Mouse (Mus musculus) right cerebral cortex, postnatal 14 days (tissue): ENCODE data around the gene P3h4.
A peak's percentile ranks its signal among the peaks of the same experiment; 100 is the strongest.
"Not testable (repeated sequence)": the region's sequence is repeated elsewhere in the genome, so short reads cannot be mapped to it uniquely, and the experiment has no call there.

ENCODE experiments used
- DNase-seq: peaks from one replicate; pipeline ENCODE4 v3.0.0; 2022

P3h4 gene

DNA sequence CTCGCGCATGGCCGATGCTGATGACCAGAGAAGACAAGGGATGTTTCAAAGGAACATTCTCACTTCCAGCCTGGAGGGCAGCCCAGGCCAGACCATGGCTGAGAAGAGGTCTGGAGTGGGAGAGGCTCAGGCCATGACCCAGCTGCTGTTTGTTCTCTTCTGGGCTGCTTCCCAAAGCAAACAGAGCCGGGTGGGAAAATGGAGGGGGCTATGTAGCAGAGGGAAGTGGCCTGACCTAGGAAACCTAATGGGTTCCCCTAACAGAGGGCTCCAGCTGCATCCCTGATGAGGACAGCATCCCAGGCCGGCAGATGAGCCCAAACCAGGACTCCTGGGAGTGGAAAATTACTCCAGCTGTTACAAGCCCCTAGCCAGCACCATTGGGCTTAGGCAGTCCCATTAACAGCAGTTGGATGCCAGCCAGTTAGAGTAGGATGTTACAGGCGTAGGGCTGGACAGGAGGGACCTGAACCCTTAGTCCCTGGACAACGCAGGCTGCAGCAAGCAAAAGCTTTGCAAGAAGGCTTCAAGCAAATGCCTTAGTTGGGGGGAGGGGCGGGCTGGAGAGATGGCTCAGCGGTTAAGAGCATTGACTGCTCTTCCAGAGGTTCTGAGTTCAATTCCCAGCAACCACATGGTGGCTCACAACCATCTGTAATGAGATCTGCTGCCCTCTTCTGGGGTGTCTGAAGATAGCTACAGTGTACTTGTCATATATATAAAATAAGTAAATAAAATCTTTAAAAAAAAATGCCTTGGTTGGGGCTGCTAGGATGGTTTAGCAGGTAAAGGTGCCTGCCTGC, 23.4 kb downstream of the P3h4 start:
- DNase-seq = no peak

DNA sequence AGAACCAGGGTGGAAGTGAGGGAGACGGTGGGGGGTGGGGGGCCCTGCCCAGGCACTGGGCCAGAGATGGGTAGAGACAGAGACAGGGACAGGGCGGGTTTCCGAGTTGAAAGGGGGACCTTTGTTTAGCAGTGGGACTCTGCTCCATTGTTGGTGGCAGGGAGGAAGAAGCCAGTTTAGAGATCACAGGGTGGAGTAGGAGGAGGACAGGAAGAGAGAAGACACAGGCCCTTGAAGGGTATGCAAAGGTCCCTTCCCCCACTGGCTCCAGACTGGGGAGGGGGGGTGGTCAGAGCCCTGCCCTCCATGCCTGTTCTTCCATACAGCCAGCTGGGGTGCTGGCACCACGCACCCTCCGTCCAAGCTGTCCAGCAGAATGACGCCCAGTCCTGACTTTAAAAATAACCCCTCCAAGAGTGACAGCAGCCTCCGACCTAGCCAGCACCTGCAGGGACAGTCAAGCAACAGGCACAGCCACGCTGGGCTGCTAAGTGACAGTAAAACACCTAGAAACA, 24.6 kb downstream of the P3h4 start:
- no peak for DNase-seq

DNA sequence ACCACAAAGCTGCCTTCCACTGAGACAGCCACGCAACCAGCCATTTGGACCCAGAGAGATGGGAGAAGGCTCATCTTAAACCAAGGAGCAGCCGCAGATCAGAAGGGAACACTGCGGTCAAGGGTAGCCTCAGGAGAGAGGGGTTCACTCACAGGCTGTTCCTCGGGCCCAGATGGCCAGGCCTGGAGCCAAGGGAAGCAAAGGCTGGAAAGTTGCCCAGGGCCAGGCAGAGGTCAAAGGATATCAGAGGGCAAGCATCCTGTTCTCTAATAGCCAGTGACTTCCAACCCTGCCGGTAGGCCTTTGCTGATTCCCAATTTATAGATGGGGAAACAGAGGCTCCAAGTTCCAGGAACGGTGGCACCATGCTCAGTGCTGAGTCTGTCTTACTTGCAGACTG, 26.0 kb downstream of the P3h4 start:
- no peak for DNase-seq

DNA sequence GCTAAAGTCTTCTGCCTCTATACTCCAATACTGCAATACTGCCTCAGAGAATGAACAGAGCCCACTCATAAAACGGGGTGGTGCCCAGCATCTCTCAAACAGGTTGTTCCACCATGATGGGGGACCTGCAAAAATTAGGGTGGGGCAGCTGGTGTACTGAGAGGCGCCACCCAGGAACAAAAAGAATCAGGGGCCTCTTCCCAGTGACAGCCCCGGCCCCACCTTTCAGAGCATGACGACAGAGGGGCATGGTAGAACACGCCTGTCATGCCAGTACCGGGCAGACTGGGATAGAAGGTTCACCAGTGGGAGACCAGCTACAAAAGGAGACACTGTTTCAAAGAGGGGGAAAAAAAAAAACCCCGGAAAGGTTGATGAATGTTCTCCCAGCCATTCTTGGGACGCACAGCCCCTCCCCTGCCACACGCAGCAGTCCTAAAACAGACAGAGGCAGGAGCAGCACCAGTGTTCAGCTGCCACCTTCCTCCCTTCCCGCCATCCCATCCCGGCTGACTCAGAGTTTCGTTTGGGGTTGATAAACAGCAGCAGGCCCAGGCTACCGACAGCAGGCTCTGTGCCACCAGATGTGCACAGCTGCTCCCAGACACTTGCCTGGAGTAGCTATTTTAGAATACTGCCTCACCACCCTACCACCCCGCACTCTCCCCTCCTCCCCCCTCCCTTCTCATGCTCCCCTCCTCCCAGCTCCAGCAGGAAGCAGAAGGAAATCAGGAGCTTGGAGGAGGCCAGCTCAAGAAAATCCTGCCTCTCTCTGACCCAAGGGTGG, 26.9 kb downstream of the P3h4 start:
- DNase-seq = peak; percentile 39

DNA sequence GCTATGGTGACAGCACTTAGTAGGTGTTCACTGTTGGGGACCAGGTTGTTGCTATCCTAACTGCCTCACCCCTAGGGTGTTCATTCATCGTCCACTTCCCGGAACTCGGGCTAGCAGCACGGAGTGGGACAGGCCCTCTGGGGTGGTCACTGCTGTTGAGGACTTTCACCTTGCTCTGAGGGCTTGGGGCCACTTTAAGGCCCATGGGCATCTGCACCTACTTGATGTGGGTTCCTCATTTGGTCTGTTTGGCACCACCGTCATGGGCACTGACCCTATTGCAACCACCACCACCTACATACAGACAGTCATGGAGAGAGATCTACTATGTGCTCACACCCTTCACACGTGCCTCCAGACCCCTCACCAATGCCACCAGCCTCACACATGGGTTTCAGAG, 27.5 kb downstream of the P3h4 start:
- DNase-seq = no peak

DNA sequence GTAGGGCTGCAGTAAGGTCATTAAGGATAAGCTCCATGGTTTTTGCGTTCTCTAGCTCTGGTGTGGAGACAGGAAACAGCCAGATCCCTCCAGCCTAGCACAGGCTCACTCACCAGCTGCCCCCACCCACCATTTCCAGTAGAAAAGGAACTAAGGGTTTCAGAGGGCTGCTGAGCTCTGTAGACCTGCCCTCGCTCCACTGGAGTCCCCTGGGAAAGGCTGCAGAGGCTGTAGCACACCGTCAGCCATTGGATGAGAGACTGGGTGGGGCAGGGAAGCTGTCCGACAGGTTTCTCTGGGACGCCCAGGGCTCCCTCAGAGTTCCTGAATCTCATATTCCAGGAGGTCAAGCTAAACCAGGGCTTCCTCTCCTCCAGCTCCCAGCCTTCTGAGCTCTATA, 28.1 kb downstream of the P3h4 start:
- no peak for DNase-seq

DNA sequence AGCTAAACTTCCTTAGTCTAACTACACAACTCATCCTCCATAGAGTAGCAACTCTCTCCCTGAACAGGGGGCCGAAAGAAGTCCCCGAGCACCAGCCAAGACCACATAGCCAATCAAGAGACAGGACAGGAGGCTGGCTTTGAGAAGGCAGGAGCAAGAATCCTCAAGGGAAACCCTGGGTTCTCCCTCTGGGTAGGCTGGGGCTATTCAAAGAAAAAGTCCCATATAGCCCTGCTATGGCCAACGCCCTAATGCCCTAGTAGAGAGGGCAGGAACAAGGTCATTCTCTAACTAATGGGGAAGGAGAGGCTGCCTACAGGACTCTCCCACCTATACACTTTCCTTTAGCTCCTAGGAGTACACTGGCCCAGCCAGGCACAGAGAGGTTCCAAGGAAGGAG, 29.6 kb downstream of the P3h4 start:
- DNase-seq = no peak

DNA sequence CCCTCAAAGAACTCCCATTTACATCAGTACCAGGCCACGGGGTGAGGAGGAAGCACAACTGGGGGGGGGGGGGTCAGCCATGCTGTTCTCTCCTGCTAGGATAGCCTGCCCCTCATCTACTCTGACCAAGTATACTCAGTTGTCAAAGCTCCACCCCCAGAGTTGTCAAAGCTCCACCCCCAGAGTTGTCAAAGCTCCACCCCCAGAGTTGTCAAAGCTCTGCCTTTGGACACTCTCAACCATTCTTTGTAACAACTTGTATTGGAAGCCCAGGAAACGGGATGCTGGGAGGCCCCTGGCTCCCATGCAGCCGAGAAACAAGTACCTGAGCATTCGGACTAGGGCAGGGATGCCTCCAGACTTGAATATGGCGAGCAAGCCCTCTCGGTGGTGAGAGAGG, 32.0 kb downstream of the P3h4 start:
- no peak for DNase-seq

DNA sequence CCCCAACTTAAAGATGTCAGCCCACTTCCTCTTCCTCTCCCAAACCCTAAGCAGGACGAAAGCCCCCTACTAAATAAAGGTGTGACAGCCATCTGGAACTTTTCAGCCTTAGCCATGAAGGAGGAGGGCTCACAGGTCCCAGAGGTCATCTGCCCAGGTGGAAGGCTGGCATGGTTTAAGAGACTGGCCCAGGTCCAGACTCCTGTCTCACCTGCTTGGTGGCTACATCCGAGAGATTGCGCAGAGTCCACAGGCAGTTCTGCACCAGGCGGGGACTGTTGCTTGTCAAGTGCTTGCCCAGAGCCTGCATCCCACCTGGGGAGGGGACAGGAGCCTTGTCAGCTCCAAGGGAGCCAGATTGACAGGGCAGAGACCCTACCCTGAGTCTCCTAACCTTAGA, 35.3 kb downstream of the P3h4 start:
- DNase-seq = no peak

DNA sequence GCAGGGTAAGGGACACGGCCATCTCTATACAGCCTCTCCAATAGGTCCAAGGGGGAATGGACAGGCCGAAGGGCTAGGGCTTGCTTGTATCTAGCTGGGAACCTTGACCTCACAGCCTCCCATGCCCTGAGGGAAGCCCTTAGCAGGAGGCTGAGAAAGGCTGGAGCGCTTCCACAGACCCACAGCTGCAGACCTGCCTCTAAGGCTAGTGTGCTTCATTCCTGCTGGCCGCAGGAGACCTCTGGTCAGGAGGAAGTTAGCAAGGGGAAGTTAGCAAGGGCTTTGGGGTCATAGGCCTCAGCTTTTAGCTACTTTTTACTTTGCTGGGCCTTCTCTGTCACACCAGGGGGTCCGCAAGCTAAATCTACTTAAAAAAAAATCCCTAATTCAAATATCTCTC, 36.2 kb downstream of the P3h4 start:
- DNase-seq = no peak

DNA sequence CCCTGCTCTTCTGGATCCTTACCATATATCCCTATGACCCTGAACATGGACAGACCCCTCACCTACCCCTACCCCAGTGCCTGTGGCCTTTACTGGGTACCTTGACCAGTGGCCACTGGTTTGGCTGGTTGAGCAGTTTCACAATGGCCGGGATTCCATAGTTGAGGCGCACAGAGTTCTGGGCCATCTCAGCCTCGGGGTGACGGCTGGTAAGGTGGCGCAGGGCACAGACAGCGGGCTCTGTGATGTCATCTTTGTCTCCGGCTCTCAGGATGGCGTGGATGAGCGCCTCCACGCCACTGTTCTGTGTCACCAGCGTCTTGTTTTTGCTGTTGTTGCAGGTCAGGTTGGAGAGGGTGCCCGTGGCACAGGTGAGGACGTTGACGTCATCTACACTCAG, 36.6 kb downstream of the P3h4 start:
- no peak for DNase-seq

DNA sequence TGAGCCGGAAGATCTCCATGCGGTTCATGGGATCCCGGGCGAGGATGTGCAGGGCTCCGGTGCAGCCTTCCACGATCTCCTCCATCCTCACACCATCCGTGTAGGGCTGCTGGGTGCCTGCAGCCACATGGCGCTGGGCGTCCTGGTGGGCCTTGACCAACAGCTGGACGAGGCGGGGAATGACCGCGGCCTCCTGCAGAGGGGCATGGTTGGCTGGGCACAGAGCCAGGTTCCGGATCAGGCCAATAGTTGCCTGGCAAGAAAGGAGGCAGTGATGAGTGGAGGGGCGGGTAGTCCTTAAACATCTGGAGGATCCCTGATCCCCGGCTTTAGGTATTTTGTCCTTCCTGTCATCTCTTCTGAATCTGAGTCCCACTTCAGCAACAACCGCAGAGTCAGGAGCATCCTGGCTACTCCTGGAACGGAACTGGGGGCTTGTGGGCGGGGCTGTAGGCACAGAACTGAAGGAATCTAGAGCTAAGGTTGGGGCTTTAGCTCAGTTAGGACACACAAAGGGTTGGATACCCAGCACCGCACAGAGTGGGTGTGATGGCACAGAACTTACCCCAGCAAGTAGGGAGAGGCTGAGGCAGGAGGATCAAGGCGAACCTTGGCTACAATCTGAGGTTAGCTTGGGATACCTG, 37.8 kb downstream of the P3h4 start:
- DNase-seq = no peak

DNA sequence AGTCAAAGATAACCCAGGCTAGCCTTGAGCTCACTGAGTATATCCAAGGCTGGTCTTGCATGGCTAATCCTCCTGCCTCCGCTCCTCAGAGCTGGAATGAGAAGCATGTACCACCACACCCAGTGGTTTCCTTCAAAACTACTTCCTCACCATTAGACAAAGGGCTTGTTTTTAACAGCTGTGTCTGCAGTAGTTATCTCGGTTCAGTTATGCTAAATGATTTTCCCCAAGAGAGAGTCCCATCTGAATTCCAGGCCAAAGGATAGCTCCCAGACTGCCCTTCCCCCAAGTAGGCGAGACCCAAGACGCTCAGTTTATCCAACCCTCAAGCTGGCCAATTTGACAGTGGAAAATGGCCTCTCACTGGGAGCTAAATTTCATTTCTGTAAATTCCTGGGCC, 38.6 kb downstream of the P3h4 start:
- DNase-seq = no peak

DNA sequence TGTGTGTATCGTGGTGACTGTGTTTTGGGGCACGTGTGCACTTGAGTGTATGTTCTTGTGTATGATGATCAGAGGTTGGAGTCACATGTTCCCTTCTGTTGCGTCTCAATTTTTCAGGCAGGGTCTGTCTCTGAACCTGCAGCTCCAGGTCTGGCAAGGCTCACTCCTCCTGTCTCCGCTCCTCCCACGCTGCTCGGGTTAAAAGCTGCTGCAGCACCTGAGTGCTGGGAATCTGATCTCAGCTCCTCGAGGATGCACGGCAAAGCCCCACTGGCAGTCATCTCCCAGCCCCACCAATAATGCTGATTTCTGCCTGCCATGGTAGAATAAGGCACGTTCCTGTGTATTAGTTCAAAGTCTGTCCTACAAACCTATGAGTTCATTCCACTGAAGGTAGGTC, 39.5 kb downstream of the P3h4 start:
- no peak for DNase-seq

DNA sequence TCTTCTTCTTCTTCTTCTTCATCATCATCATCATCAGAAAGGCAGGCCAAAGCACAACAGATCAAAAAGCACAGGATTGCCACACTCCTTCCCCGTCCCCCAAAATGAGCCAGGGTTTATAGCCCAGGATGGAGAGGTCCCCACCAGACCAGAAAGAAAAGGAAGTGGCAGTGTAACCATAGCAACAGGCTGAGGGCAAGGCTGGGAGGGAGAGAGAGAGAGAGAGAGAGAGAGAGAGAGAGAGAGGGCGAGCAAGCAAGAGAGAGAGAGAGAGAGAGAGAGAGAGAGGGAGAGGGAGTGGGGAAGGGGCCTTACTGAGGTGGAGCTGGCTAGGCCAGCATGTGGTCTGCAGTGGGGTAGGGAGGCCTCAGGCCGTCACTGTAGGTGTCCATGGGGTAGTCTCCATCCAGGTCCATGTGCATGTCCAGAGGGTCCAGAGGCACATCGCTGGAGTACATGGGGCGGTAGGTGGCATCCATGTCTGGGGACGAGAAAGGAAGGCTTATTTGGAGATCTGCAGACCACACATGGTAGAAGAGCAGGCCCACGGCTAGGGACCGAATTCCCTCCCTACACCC, 42.6 kb downstream of the P3h4 start:
- no peak for DNase-seq

DNA sequence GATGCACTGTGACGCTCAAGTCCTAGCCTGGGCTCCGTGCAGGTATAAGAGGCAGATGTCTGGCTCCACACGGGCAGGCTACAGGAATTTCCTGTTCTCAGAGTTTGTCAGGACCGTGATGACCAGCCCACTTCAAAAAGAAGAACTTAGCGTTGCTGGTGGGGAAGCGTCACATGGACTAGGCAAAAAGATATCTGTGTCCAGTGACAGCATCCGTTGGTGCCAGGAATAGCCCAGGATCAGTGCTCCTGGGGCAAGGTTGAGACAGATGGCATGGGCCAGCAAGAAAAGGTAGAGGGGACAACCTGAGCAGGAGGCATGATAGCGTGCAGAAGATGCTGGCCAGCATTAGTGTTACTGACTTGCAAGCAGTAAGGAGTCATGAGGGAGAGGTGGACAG, 44.8 kb downstream of the P3h4 start:
- DNase-seq = no peak

DNA sequence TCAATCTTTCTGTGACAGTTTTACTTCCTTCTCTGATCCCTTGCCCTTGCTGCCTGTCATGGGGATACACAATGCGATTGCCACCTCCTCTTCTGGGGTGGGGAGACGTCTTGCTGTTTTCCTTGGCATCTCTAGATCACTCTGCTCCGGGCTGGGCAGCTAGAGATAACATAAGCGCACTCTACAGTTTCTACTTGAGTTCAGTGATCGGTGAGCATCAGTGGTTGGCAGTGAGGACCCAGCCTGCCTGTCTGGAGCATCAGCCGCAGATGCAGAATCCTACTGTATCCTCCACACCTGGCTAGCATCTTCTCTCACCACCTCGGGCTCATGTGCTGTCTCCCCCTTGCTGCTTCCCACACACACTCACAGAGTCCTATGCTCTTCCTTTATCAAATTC, 45.5 kb downstream of the P3h4 start:
- DNase-seq = no peak

DNA sequence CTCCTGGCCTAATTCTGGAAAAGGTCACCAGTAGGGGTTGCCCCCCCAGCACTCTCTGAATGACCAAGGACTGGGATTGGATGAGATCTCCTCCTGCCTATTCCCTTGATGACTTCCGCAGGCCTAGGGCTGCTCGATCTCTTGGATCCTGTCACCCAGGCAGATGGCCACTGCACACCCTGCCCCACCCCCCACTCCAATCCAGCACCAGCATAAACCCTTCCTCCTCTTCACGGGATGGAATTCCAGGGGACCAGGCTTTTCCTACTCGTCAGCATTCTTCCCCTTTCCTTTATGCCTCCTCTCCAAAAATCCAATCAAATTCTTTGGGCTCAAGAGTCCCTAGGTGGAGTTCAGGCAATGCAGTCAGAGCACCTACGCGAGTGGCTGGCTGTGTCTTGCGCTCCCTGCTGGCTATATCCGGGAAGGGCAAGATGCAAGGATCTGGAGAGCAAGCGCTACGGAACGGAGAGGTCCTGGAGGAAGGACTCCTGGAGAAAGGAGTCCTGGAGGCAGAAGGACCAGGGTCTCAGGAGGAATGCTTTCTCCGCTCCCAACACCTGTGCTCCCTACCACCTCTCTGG, 51.6 kb downstream of the P3h4 start:
- peak; percentile 59 for DNase-seq

DNA sequence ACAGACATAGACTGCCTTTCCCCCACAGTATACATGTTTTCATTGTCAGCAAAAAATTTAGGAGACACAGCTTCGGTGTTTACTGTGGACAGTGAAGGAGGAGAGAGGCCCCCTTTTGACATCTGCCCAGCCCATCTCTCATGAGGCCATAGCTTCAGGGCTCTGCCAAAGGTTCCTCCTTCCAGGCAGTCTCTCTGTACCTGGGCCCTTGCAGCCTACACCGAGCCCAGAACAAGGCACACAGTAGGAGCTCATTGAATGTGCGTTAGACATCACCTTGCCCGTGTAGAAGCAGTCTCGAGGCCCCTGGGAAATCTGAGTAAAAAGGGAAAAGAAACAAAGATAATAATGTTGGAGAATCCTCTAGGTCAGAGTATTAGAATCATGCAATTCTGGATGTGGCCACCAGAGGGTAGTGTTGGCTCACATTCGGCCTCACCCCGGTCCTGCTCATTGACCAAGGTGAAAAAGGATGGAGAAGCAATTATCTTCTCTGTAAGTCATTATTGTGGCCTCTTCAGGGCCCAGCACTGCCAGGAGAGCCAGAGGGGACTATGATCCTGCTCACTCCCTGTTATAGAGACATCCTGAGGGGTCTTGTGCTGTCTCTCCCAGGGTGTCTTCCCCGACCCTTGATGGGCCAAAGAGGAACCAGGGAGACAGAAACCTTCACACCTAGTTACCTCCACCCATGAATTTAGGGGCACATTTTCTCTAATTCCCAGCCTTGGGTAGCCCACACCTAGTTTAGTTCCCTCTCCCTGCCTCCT, 52.2 kb downstream of the P3h4 start:
- DNase-seq = peak; percentile 68

DNA sequence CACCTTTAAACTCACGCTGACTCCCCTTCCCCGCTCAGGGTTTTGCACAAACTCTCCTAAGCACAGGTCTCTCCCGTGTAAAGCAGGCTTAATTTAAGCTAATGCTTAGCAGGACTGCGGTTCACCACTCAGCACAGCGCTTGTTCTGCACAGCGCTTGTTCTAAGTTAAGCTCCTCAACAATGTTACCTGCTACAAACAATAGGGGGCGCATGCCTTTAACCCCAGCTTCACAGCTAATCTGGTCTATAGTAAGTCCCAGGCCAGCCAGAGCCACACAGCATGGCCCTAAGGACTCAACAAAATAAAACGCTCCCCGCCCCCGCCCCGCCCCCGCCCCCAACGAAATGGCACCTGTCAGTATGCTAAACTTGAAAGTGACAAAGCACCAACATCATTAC, 53.6 kb downstream of the P3h4 start:
- DNase-seq = not testable (repeated sequence)

DNA sequence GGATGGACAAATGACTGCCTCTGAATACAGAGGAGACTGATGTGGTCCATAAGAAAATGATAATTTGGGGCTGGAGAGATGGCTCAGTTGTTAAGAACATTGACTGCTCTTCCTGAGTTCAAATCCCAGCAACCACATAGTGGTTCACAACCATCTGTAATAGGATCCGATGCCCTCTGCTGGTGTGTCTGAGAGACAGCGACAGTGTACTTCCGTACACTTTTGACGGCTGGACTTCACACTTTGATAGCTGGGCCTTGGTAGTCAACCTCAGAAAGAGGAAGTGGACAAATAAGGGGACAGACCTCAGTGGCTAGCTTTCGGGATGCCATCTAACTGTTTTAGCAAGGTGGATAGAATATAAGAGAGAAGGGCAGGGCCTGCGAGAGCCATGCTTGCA, 54.5 kb downstream of the P3h4 start:
- no peak for DNase-seq
